Mouse (Mus musculus) layer of hippocampus, adult 2 months (tissue): ENCODE measurements around the gene Cd70. TPM values are rescaled to one million over a fixed set of nuclear protein-coding genes. Genes with fewer than 3 reads are reported as not detected.

Experiments used
- DNase-seq, 2 experiments: peaks; one replicate each; pipeline ENCODE4 v3.0.0; 2022; ENCODE audit warnings: low spot score in 2 of 2
- H3K27ac ChIP-seq: fragments of 200-600 bp; 2 replicates; pipeline ENCODE4 v1.8.1; 2022
- H3K4me3 ChIP-seq: fragments of 200-600 bp; 2 replicates; pipeline ENCODE4 v1.8.1; 2022; ENCODE audit warnings: mild to moderate bottlenecking
- CTCF ChIP-seq: fragments of 200-600 bp; conservative IDR thresholded peaks from 2 replicates; pipeline ENCODE4 v1.8.1; 2022; ENCODE audit warnings: antibody characterized with exemption, mild to moderate bottlenecking, moderate library complexity
- long read RNA-seq, 2 experiments: library from polyadenylated mRNA; stranded (forward); transcript quantifications; one replicate each; pipeline ENCODE4 v2.0.0; 2021; ENCODE audit warnings: borderline mapping rate in 2 of 2
- total RNA-seq, 2 experiments: library from RNA; stranded (reverse); gene quantifications; 2 replicates each; pipeline ENCODE4 v1.2.3; 2021

Cd70 gene
- total RNA-seq, result not detected
- long read RNA-seq, experiment 1, result 0 reads
- long read RNA-seq, experiment 2, partial matches to known transcripts, result 0 of 1 reads
- long read RNA-seq, experiment 2, other reads (novel, unspliced or antisense), result 0 of 1 reads

- H3K4me3 ChIP-seq, result peak within 1 kb of the TSS; percentile 19
- no peak for TF ChIP-seq CTCF
- DNase-seq, result no peak
- H3K27ac ChIP-seq, result no peak within 1 kb of the TSS
Observed at GRCm38 (mm10) chr17:57148994-57149803, at the start of gene Cd70. Gene Cd70, minus strand, starts transcription at chr17:57149777.

GRCm38 (mm10) chr17:57198252-57198651, 48.7 kb upstream of the Cd70 start:
- no peak for DNase-seq
- H3K27ac ChIP-seq, result no peak overlapping the region
- TF ChIP-seq CTCF, result no peak
- H3K4me3 ChIP-seq, result no peak overlapping the region

GRCm38 (mm10) chr17:57195326-57196010, 45.9 kb upstream of the Cd70 start:
- TF ChIP-seq CTCF, result no peak
- no peak for DNase-seq
- H3K27ac ChIP-seq, result no peak overlapping the region
- no peak overlapping the region for H3K4me3 ChIP-seq

GRCm38 (mm10) chr17:57194771-57195170, 45.2 kb upstream of the Cd70 start:
- H3K27ac ChIP-seq, result no peak overlapping the region
- H3K4me3 ChIP-seq, result no peak overlapping the region
- DNase-seq, result no peak
- TF ChIP-seq CTCF, result no peak

GRCm38 (mm10) chr17:57194041-57194507, 44.5 kb upstream of the Cd70 start, which contains the start of gene Tnfsf14:
Gene Tnfsf14, minus strand, starts transcription at chr17:57194177.
- TF ChIP-seq CTCF, result no peak

GRCm38 (mm10) chr17:57188510-57189192, 39.1 kb upstream of the Cd70 start:
- Histone ChIP-seq H3K4me3 (no peak overlapping the region), H3K27ac (no peak overlapping the region)
- no peak for DNase-seq
- no peak for TF ChIP-seq CTCF

More at GRCm38 (mm10) chr17:57194041-57194507, 44.5 kb upstream of the Cd70 start, which contains the start of gene Tnfsf14:
- no peak within 1 kb of the TSS for H3K27ac ChIP-seq
- no peak within 1 kb of the TSS for H3K4me3 ChIP-seq
- no peak for DNase-seq

- no peak for DNase-seq
- Histone ChIP-seq H3K4me3 (no peak overlapping the region), H3K27ac (no peak overlapping the region)
- TF ChIP-seq CTCF, result no peak
Observed at GRCm38 (mm10) chr17:57185641-57186040, 36.1 kb upstream of the Cd70 start.

- Histone ChIP-seq H3K4me3 (no peak overlapping the region), H3K27ac (no peak overlapping the region)
- DNase-seq, result no peak
- TF ChIP-seq CTCF, result no peak
Observed at GRCm38 (mm10) chr17:57182871-57183270, 33.3 kb upstream of the Cd70 start.

- no peak for DNase-seq
- peak; percentile 67 for TF ChIP-seq CTCF
- H3K4me3 ChIP-seq, result no peak overlapping the region
- no peak overlapping the region for H3K27ac ChIP-seq
Observed at GRCm38 (mm10) chr17:57180363-57180762, 30.8 kb upstream of the Cd70 start.

- Histone ChIP-seq H3K27ac (no peak overlapping the region), H3K4me3 (no peak overlapping the region)
- TF ChIP-seq CTCF, result no peak
- no peak for DNase-seq
Observed at GRCm38 (mm10) chr17:57173351-57173750, 23.8 kb upstream of the Cd70 start.

GRCm38 (mm10) chr17:57172378-57172777, 22.8 kb upstream of the Cd70 start:
- no peak for TF ChIP-seq CTCF
- DNase-seq, result no peak

GRCm38 (mm10) chr17:57170616-57171260, 21.2 kb upstream of the Cd70 start:
- no peak overlapping the region for H3K27ac ChIP-seq
- TF ChIP-seq CTCF, result no peak
- no peak overlapping the region for H3K4me3 ChIP-seq
- no peak for DNase-seq

More at GRCm38 (mm10) chr17:57172378-57172777, 22.8 kb upstream of the Cd70 start:
- H3K4me3 ChIP-seq, result no peak overlapping the region
- H3K27ac ChIP-seq, result no peak overlapping the region
